Mouse (Mus musculus) myocyte (in vitro differentiated cells): ENCODE measurements around the gene Tmem131l. TPM values are rescaled to one million over a fixed set of nuclear protein-coding genes. Genes with fewer than 3 reads are reported as not detected.

Experiments
- H3K27me3 ChIP-seq: one replicate; pipeline ENCODE4 v1.6.1; 2011; ENCODE audit not compliant: control insufficient read depth, insufficient read depth, insufficient read length
- H3K36me3 ChIP-seq: one replicate; pipeline ENCODE4 v1.6.1; 2011; ENCODE audit not compliant: control insufficient read depth, insufficient read depth
- H3K4me2 ChIP-seq: one replicate; pipeline ENCODE4 v1.6.1; 2011; ENCODE audit warnings: low read depth, control low read depth
- H3K4me3 ChIP-seq: one replicate; pipeline ENCODE4 v1.5.1; 2011; ENCODE audit warnings: mild to moderate bottlenecking, control low read depth, moderate library complexity
- H3K79me2 ChIP-seq: one replicate; pipeline ENCODE4 v1.6.1; 2011; ENCODE audit not compliant: control insufficient read depth, insufficient read depth
- H3ac ChIP-seq: one replicate; pipeline ENCODE4 v1.6.1; 2011; ENCODE audit not compliant: control insufficient read depth, insufficient read length
- CEBPB ChIP-seq: IDR thresholded peaks from 2 replicates; pipeline ENCODE4 v1.6.1; 2011; ENCODE audit warnings: mild to moderate bottlenecking, moderate library complexity; ENCODE audit not compliant: poor library complexity, insufficient read depth, severe bottlenecking
- E2F4 ChIP-seq: IDR thresholded peaks from one replicate; pipeline ENCODE4 v1.6.1; 2011; ENCODE audit warnings: mild to moderate bottlenecking, control low read depth, moderate library complexity; ENCODE audit not compliant: insufficient read depth
- MAX ChIP-seq: IDR thresholded peaks from one replicate; pipeline ENCODE4 v1.6.1; 2011; ENCODE audit warnings: low read depth, mild to moderate bottlenecking, control low read depth
- MYOD1 ChIP-seq, 3 experiments: IDR thresholded peaks; one replicate each; pipeline ENCODE4 v1.6.1; 2011; ENCODE audit warnings: control low read depth in 2 of 3, low read depth in 2 of 3, mild to moderate bottlenecking in 2 of 3, moderate library complexity in 1 of 3; ENCODE audit not compliant: insufficient read length in 2 of 3, control insufficient read depth in 1 of 3
- MYOG ChIP-seq, 3 experiments: IDR thresholded peaks; one replicate each; pipeline ENCODE4 v1.6.1; 2011; ENCODE audit warnings: control low read depth in 2 of 3, low read depth in 2 of 3, mild to moderate bottlenecking in 2 of 3; ENCODE audit not compliant: insufficient read length in 2 of 3, control insufficient read depth in 1 of 3, insufficient read depth in 1 of 3
- POLR2A ChIP-seq: IDR thresholded peaks from one replicate; pipeline ENCODE4 v1.6.1; 2011; ENCODE audit warnings: low read depth, mild to moderate bottlenecking, control low read depth, moderate library complexity; ENCODE audit not compliant: insufficient read length
- POLR2AphosphoS2 ChIP-seq: IDR thresholded peaks from one replicate; pipeline ENCODE4 v1.6.1; 2011; ENCODE audit warnings: low read depth, control low read depth; ENCODE audit not compliant: insufficient read length
- REST ChIP-seq: IDR thresholded peaks from one replicate; pipeline ENCODE4 v1.6.1; 2011; ENCODE audit warnings: mild to moderate bottlenecking, control low read depth, moderate library complexity; ENCODE audit not compliant: insufficient read depth, insufficient read length
- SRF ChIP-seq: IDR thresholded peaks from one replicate; pipeline ENCODE4 v1.6.1; 2011; ENCODE audit warnings: low read depth; ENCODE audit not compliant: control insufficient read depth, insufficient read length
- TCF12 ChIP-seq: IDR thresholded peaks from one replicate; pipeline ENCODE4 v1.6.1; 2011; ENCODE audit warnings: mild to moderate bottlenecking, control low read depth; ENCODE audit not compliant: poor library complexity, insufficient read depth, severe bottlenecking
- TCF3 ChIP-seq: IDR thresholded peaks from one replicate; pipeline ENCODE4 v1.6.1; 2011; ENCODE audit warnings: low read depth, control low read depth; ENCODE audit not compliant: insufficient read length
- USF1 ChIP-seq: IDR thresholded peaks from one replicate; pipeline ENCODE4 v1.6.1; 2011; ENCODE audit warnings: low read depth, mild to moderate bottlenecking, control low read depth, moderate library complexity
- polyA plus RNA-seq: library from polyadenylated mRNA; unstranded; fragments of >200 nt; fragmentation: generic; extraction: Trizol; gene quantifications from one replicate; pipeline ENCODE4 v1.2.1, GENCODE M21; 2012; ENCODE audit warnings: missing spikeins

Gene Tmem131l
- polyA plus RNA-seq, 1 experiment, result 11.0 TPM

- H3K79me2 ChIP-seq, result no peaks in the 10 kb centered on the region
- no peaks in the 10 kb centered on the region for H3K36me3 ChIP-seq
- TF ChIP-seq CEBPB (no peak), SRF (no peak), TCF3 (no peak), MAX (no peak), E2F4 (no peak), MYOG (IDR thresholded peaks at IDR 0.05; ENCODE audit: control insufficient read depth in 1 of 3, insufficient read depth in 1 of 3, insufficient read length in 2 of 3, low read depth in 2 of 3) (no peak), POLR2AphosphoS2 (no peak), POLR2A (no peak), TCF12 (no peak), REST (no peak), MYOD1 (IDR thresholded peaks at IDR 0.05; ENCODE audit: control insufficient read depth in 1 of 3, insufficient read length in 2 of 3, low read depth in 2 of 3) (no peak), USF1 (no peak)
- H3K4me3 ChIP-seq, result no peak overlapping the region
- no peaks in the 10 kb centered on the region for H3K27me3 ChIP-seq
- H3K4me2 ChIP-seq, result no peak overlapping the region
- no peak overlapping the region for H3ac ChIP-seq
These were observed 66.6 kb downstream of the Tmem131l start for GRCm38 (mm10) chr3:83973339-83973738.

DNA sequence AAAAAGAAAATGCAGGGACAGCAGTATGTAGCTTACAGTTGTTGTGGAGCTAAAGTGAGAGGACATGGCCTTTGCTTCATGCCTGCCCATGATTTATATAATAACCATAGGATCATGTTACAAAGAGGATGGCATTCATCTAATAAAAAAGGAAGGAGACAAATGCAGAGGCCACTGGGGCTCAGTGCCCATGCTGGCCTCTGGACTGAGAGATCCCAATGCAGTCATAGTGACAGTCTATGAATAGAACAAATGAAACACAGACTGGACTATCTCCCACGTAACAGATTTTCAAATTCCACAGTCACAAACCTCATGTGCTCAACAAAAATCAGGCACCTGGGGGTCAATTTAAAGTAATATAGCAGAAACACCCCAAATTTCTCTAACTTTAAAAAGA, 69.3 kb downstream of the Tmem131l start:
- H3K27me3 ChIP-seq, result no peaks in the 10 kb centered on the region
- no peak overlapping the region for H3ac ChIP-seq
- H3K4me2 ChIP-seq, result peak overlapping the region; percentile 8
- H3K79me2 ChIP-seq, result no peaks in the 10 kb centered on the region
- H3K4me3 ChIP-seq, result no peak overlapping the region
- TF ChIP-seq MYOD1 (IDR thresholded peaks at IDR 0.05; ENCODE audit: control insufficient read depth in 1 of 3, insufficient read length in 2 of 3, low read depth in 2 of 3), result no peak
- peak in 1 of 3 experiments; percentile 47 for TF ChIP-seq MYOG (IDR thresholded peaks at IDR 0.05; ENCODE audit: control insufficient read depth in 1 of 3, insufficient read depth in 1 of 3, insufficient read length in 2 of 3, low read depth in 2 of 3)
- no peaks in the 10 kb centered on the region for H3K36me3 ChIP-seq

- no peaks in the 10 kb centered on the region for H3K27me3 ChIP-seq
- TF ChIP-seq TCF3 (no peak), POLR2AphosphoS2 (no peak)
- no peak overlapping the region for H3ac ChIP-seq
- H3K4me2 ChIP-seq, result no peak overlapping the region
- no peaks in the 10 kb centered on the region for H3K79me2 ChIP-seq
- no peak overlapping the region for H3K4me3 ChIP-seq
- no peaks in the 10 kb centered on the region for H3K36me3 ChIP-seq
These were observed 70.9 kb downstream of the Tmem131l start for GRCm38 (mm10) chr3:83969081-83969480.

DNA sequence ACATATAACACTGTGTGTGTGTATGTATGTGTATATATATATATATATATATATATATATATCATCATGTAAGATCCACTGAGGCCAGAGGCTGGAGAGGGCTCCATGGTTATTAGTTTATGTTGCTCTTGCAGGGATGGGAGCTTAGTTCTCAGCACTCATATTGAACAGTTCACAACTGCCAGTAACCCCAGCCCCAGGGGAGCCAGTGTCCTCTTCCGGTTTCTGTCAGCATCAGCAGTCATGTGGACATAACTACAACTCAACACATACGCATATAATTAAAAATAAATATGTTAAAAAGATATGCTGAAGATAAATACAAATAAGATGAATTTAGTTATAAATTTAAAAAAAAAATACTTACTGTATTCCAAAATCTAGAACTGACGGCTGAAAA, 72.2 kb downstream of the Tmem131l start:
- H3K36me3 ChIP-seq, result no peaks in the 10 kb centered on the region
- TF ChIP-seq USF1 (no peak), TCF12 (no peak), MYOD1 (IDR thresholded peaks at IDR 0.05; ENCODE audit: control insufficient read depth in 1 of 3, insufficient read length in 2 of 3, low read depth in 2 of 3) (no peak), POLR2AphosphoS2 (no peak), CEBPB (no peak)
- H3K4me2 ChIP-seq, result no peak overlapping the region
- no peak overlapping the region for H3K4me3 ChIP-seq
- no peaks in the 10 kb centered on the region for H3K27me3 ChIP-seq
- H3K79me2 ChIP-seq, result no peaks in the 10 kb centered on the region
- no peak overlapping the region for H3ac ChIP-seq

GRCm38 (mm10) chr3:83965333-83965732, 74.6 kb downstream of the Tmem131l start:
- Histone ChIP-seq H3ac (no peak overlapping the region), H3K27me3 (no peaks in the 10 kb centered on the region), H3K79me2 (no peaks in the 10 kb centered on the region), H3K4me2 (peak overlapping the region; percentile 21), H3K36me3 (no peaks in the 10 kb centered on the region), H3K4me3 (no peak overlapping the region)
- TF ChIP-seq USF1 (no peak), TCF3 (no peak), MYOG (IDR thresholded peaks at IDR 0.05; ENCODE audit: control insufficient read depth in 1 of 3, insufficient read depth in 1 of 3, insufficient read length in 2 of 3, low read depth in 2 of 3) (no peak), TCF12 (no peak), E2F4 (no peak), REST (no peak), CEBPB (no peak), MAX (no peak), POLR2AphosphoS2 (no peak), MYOD1 (IDR thresholded peaks at IDR 0.05; ENCODE audit: control insufficient read depth in 1 of 3, insufficient read length in 2 of 3, low read depth in 2 of 3) (no peak), SRF (no peak), POLR2A (no peak)

DNA sequence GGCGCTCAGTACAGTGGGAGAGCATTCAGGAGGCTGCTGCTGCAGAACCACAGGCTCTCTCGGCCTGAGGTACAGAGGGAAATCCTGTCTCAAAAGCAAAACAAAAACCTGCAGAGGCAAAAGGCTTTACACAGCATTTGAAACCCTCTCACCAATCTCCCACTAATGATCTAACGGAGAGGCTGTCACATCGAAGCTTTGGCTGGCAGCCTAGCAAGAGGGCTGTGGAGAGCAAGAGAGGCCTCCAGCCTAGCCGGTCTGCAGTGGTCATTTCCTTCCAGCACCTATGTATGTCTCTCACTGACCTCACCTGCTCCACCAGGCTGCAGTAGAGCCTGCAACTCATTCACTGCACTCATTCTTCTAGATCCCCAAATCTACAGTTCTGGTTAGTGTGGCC, 76.3 kb downstream of the Tmem131l start:
- H3K27me3 ChIP-seq, result no peaks in the 10 kb centered on the region
- H3K4me3 ChIP-seq, result no peak overlapping the region
- peaks cover 3% of the 10 kb centered on the region for H3K36me3 ChIP-seq
- no peaks in the 10 kb centered on the region for H3K79me2 ChIP-seq
- TF ChIP-seq MYOD1 (IDR thresholded peaks at IDR 0.05; ENCODE audit: control insufficient read depth in 1 of 3, insufficient read length in 2 of 3, low read depth in 2 of 3), result no peak
- TF ChIP-seq REST, result no peak
- TF ChIP-seq TCF3, result no peak
- no peak for TF ChIP-seq SRF
- TF ChIP-seq POLR2A, result no peak
- no peak for TF ChIP-seq E2F4
- no peak for TF ChIP-seq TCF12
- no peak for TF ChIP-seq MAX
- no peak for TF ChIP-seq POLR2AphosphoS2
- no peak for TF ChIP-seq CEBPB
- no peak for TF ChIP-seq USF1
- TF ChIP-seq MYOG (IDR thresholded peaks at IDR 0.05; ENCODE audit: control insufficient read depth in 1 of 3, insufficient read depth in 1 of 3, insufficient read length in 2 of 3, low read depth in 2 of 3), result no peak
- no peak overlapping the region for H3K4me2 ChIP-seq
- H3ac ChIP-seq, result no peak overlapping the region
